Mouse (Mus musculus) central nervous system, embryonic 18 days (tissue): ENCODE results near the gene Supv3l1. TPM values are rescaled to one million over a fixed set of nuclear protein-coding genes. Genes with fewer than 3 reads are reported as not detected.

Experiments
- polyA plus RNA-seq: library from polyadenylated mRNA; depleted of rRNA; stranded (reverse); fragments of >200 nt; gene quantifications from 2 replicates; pipeline ENCODE4 v1.2.3, GENCODE M21; 2012; rRNA removed

Gene Supv3l1
- polyA plus RNA-seq = 27.2 and 28.7 TPM in 2 replicates

DNA sequence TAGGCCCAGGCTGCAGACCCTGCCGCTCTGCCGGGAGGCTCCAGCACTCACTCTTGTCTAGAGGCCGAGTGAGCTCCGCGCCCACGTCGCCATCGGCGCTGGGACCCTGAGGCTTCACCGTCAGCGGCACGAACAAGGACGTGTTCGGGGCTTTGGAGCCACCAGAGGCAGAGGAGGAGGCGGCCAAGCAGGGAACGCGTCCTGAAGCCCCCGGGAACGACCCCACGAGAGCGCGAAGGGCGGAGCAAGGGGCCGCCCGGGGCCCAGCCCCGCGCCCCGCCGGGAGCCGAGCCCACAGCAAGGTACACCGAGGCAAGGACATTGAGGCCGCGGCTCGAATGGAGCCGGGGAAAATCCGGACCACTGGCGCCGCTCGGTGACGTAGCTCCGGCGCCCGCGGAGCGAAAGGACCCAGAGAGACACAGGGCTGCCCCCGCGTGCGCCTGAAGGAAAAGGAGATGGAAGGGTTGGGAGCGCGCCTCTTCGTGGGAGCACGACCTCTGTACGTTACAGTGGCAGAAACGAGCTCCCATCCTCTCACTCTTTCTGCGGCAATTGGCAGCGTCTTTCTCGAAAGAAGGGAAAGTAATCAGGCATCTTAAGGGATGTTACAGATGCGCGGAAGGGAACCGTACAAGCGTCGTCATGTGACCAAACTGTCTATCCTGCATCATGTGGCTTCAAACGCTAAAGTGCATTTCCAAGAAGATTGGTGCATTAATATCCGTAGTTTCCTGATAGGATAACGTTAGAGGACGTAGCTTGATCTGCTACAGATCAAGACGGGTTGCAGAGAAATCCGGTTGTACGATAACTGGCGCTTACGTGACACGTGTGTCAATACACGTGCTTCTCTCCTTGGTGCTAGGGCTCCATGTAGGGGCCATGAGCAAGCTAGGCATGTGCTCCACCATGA, at the start of gene Supv3l1, which contains the start of gene 4930507D05Rik:
TSS of gene Supv3l1 (minus strand) at position 375 of the 916 bp plus-strand sequence.
TSS of gene 4930507D05Rik (plus strand) at position 126 of the 916 bp plus-strand sequence.

DNA sequence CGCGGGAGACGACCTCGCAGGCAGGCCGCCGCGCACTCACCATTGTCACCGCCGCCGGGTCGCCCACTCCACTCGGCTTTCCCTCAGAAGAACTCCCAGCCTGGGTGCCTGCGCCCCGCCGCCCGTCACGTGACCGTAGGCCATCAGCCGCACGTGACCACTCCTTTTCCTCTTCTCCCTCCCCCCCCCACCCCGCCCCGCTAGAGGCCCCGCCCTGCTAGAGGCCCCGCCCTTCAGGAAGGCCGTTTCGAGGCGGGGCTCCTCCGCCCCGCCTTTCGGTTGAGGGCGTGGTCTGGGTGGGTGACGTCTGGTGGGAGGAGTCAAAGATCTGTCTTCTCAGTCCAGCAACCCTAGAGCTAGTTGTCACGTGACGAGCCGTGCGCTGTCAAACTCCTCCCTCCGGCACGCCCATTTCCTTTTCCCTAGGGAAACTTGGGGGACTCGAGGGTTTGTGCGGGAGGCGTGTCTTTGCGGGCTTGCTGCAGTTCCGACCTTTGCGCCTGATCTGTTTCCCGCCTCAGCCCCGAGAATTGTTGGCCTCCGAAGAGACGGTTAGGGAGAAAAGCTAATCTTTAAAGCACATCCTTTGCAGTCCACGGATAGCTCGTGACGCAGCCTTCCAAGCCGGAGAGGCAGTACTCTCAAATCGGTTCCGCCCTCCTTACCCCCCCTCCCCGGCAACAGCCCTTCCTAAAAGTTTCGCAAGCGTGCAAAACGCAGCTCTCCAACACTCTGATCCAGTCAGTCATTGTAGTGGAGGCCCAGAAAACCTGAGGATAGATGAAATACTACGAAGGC, 37.3 kb upstream of the Supv3l1 start, which contains the start of gene Vps26a:
TSS of gene Vps26a (minus strand) at position 188 of the 798 bp plus-strand sequence.

GRCm38 (mm10) chr10:62422255-62422654, 27.3 kb downstream of the Supv3l1 start, which contains the start of gene Hkdc1:
Gene Hkdc1, minus strand, starts transcription at chr10:62422491.

GRCm38 (mm10) chr10:62379808-62380207, 69.7 kb downstream of the Supv3l1 start, which contains the start of gene Hk1:
Gene Hk1, minus strand, starts transcription at chr10:62379908.

Other genes starting within 250 kb of the Supv3l1 start
- 10.6 and 13.1 TPM in 2 replicates for gene Tspan15, start 218.5 kb downstream of the Supv3l1 start, polyA plus RNA-seq
- 0.05 TPM in 1 of 2 replicates, not detected in the other for gene Tacr2, start 197.3 kb downstream of the Supv3l1 start, polyA plus RNA-seq
- 105 and 118 TPM in 2 replicates for gene Hk1, start 69.8 kb downstream of the Supv3l1 start, polyA plus RNA-seq
- 0.35 and 0.41 TPM in 2 replicates for gene Hkdc1, start 27.2 kb downstream of the Supv3l1 start, polyA plus RNA-seq
- gene 4930507D05Rik, start 249 bp downstream of the Supv3l1 start, polyA plus RNA-seq = 1.1 and 1.4 TPM in 2 replicates
- gene Vps26a, start 37.1 kb upstream of the Supv3l1 start, polyA plus RNA-seq = 28.3 and 30.0 TPM in 2 replicates
- 5.4 and 5.6 TPM in 2 replicates for gene Srgn, start 77.7 kb upstream of the Supv3l1 start, polyA plus RNA-seq
- 67.4 and 68.3 TPM in 2 replicates for gene Kif1bp, start 128.7 kb upstream of the Supv3l1 start, polyA plus RNA-seq
- gene Ddx21, start 152.5 kb upstream of the Supv3l1 start, polyA plus RNA-seq = 36.4 and 38.5 TPM in 2 replicates
- 73.4 and 75.4 TPM in 2 replicates for gene Ddx50, start 201.5 kb upstream of the Supv3l1 start, polyA plus RNA-seq